Mouse (Mus musculus): ENCODE data around the gene Utf1.

Gene Utf1

GRCm38 (mm10) chr7:139940476-139941209 is 2.9 kb upstream of the Utf1 start:
- DNase-seq: no peak

GRCm38 (mm10) chr7:139944291-139945240 is 977 bp downstream of the Utf1 start:
- no peak for DNase-seq

GRCm38 (mm10) chr7:139945516-139945915 is 1.9 kb downstream of the Utf1 start:
- no peak for DNase-seq

GRCm38 (mm10) chr7:139946032-139946431 is 2.4 kb downstream of the Utf1 start:
- no peak for DNase-seq

GRCm38 (mm10) chr7:139949893-139950282 is 6.3 kb downstream of the Utf1 start:
- no peak for DNase-seq

DNA sequence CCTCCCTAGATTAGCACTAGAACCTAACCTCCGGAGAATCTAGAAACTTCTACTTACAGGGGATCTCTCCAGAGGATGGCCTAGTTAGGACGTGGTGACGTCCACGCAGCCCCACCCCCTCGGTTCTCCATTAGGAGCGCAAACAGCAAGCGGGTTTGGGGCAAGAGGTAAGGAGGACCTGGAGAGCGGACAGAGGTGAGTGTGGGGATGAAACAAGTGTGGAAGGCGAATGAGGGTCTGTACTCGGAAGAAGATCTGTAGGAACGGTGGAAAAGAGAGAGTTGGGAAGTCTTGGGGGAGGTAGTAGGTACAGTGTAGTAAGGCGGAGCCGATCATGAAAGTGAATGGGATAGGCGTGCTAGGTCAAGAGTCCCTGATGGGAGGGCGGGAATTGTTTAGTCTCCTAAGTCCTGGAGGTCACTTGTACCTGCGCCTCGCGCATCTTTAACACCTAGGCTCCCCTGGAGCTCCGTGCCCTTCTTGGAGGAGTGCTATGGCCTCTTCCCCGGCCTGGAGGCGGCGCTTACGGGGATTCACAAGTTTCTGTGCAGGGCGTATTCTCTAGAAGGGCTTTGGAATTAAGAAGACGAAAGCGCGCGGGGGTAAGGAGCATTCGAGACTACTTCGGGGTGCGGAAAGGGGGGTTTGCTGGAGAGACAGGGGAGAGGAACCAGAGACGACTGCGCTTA is 6.8 kb downstream of the Utf1 start:
- DNase-seq: peak in 1 of 2 experiments; percentile 31

DNA sequence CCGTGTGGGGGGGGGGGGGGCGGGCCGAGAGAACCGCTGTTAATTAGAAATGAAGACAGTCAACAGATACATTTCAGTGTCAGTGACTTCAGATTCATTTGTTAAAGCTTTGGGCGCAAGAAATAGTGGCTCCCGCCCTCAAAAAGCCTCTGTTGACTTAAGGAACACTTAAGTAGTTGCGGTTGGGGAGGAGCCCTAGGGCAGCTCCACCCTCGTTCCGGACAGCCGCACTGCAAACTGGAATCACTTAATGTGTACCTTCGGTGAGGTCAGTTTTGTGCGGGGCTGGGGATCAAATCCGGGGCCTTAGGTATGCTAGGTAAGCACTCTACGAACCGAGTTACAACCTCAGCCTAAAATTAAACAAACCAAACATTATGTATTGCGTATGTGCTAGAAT is 7.5 kb downstream of the Utf1 start:
- no peak for DNase-seq

DNA sequence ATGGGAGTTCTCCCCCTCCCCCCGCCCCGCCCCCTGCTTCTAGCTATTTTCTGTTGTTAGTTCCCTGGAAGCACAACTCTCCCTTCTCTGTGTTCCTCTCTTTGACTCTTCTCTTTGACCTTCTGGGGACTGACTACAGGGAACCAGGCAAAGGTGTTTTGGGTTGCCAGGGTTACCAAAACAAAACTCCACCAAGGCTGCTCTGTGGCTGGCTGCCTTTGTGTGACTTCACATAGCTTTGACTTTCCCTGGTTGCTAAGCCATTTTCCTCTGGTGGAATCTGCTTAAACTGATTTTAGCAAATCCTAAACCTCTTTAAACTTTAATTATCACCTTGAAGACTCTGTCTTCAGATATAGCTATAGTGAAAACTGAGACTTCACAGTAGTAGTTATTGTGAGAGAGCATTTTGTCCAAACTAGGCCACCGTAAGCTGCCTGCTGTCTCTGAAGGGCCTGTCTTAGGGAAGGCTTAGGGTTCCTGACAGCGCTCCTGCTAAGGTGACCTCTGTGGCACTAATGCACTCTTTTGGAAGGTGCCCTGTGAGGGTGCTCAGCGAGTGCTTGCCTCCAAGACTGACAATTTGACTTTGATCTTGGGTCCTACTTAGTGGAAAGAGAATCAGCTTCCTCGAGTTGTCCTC is 8.5 kb downstream of the Utf1 start:
- DNase-seq: no peak

- DNase-seq: no peak
Observed at GRCm38 (mm10) chr7:139955505-139955904, 11.9 kb downstream of the Utf1 start.

DNA sequence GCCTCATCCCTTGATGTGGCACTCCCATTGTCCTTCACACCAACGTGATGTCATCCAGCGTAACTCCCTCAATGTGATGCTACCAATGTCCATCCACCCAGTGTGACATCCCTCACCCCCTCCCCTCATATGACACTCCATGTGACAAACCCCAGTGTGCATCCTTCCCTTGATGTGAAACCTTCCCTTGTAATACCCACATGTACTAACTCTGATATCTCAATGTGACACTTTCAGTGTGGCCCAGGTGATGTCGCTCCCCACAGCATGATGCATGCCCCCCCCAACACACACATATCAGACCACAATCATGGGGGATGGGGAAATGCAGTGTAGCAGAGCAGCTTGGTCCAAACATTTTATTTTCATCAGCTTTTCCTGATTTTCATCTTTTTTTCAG is 13.1 kb downstream of the Utf1 start:
- DNase-seq: no peak

DNA sequence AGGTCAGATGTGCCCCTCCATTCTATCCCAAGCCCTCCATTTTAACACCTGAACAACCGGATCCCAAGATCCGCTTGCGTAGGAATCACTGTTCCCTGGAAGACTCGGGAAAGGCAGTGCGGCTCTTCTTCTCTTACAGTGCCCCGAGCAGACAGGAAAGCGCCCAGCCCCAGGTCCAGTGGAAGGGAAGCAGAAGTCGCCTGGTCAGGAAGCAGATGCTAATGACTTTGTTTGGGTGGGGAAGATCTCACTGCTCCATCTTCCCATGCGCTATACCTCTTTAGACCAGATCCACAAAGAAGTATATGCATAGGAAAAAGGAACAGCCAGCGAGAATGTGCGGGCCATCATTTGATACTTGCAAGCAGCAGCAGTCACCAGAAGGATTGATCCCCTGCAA is 13.8 kb downstream of the Utf1 start:
- no peak for DNase-seq

DNA sequence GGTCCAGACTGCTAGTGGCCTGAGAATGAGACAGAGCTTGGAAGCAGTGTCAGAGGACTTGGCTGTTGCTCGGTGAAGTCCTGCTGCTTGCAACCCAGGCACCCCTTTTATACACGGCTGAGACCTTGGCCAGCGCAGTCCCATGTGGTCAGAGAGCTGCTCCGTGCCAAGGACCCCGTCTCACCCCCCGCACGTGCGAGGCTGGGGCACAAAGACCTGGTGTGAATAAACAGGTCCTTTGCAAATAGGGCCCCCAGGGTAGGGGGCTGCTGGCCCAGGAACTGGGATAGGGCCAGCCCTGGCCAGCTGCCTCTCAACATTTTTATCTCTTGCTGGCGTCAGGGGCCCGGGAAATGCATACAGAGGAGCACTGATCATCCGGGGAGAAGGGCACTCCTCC is 14.4 kb downstream of the Utf1 start:
- no peak for DNase-seq

- no peak for DNase-seq
Observed at GRCm38 (mm10) chr7:139961141-139961540, 17.6 kb downstream of the Utf1 start.

GRCm38 (mm10) chr7:139963814-139964213 is 20.2 kb downstream of the Utf1 start:
- DNase-seq: no peak

- no peak for DNase-seq
Observed at GRCm38 (mm10) chr7:139967175-139967574, 23.6 kb downstream of the Utf1 start.

DNA sequence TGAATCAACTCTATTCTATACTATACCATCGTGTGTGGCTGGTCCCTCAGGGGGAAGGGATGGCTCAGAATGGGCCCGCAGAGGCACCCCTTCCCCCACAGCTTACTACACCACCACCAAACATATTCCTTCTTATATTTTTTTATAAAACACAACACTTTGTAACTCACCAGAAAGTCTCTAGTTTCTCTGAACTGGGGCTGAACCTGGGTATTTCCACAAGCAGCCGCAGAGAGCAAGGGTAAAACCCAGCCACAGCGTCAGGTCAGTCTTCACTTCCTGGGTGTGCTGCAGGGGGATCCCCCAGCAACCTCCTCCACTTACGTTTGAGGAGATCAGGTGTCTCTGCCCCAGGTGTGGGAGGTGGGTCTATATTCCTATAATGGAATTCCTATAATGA is 24.8 kb downstream of the Utf1 start:
- peak in 1 of 2 experiments; percentile 27 for DNase-seq

DNA sequence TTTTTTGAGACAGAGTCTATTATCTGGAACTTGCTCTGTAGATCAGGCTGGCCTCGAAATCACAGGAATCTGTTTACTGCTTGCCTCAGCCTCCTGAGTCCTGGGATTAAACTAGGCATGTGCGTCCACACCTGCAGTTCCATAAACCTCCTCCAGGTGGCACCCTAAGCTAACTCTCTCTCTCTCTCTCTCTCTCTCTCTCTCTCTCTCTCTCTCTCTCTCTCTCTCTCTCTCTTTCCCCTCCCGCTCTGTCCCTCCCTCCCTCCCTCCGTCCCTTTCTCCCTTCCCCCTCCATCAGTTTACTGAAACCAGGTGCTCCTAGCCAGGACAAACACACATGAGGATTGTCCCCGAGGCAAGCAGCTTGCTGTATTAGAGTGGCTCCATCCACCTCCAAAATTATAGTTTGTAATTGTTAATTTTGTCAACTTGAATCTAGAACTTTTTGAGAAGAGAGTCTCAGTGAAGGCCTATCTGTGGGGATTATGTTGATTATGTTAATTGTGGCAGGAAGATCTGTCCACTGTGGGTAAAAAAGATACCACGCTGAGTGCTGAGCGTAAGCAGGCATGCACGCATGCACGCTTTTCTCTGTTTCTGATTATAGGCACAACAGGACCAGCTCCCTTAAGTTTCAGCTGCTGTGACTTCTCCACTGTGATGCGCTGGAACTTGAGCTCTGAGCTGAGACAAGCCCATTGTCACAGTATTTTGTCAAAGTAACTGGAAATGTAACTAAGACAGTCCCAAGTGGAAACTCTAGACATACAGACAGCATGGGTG is 25.9 kb downstream of the Utf1 start:
- DNase-seq: peak in 1 of 2 experiments; percentile 60

DNA sequence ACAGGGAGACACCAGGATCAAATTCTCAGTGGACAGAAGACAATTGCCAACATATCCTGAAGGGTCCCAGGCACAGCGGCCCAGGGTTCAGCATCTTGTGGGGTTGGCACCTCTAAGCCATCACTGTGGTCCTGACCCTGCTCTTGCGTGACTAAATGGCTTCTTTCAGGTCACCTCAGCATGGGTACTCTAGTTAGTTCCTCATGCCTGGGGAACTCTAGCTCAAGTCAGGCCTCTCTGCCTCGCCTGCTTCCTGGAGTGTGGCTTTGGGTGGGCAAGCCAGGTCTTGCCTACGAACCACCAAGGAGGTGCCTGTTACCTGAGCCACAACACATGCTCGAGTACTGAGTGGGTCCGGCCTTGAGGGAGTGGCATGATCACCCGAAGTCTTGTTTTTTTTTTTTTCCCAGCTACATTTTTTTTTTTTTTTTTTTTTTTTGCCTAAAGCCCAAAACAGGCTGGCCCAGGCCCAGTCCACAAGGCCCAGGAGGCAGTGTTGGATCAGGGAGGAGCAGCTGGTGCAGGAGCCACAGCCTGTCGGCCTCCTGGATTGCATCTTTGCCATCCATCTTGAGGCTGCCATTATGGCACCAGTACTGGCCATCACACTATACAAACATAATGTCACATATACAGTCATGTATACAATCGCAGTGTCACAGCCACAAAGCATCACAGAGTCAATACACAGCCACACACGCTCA is 26.8 kb downstream of the Utf1 start:
- no peak for DNase-seq

DNA sequence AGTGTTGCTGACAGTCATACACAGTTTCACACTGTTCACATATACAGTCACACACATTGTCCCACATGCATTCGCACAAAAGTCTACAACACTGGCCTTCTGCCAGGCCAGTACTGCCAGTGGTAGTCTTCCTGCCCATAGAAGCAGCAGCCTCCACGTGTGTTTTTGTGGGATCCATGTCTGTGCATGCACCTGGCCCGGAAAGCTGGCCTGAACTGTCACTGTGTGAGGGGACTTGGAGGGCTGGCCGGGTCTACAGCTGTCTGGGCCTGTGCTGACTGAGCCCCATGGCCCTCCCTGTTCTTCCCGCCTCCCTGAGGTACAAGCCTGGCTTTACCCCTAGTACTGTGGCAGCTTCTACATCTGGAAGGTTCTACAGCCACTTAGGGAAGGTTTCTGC is 27.4 kb downstream of the Utf1 start:
- DNase-seq: no peak

GRCm38 (mm10) chr7:139971436-139971835 is 27.8 kb downstream of the Utf1 start:
- no peak for DNase-seq

- no peak for DNase-seq
Observed at GRCm38 (mm10) chr7:139972923-139973331, 29.3 kb downstream of the Utf1 start.

All from thymus, adult 18-20 months (tissue).